ENCODE assay signal across 9 mouse cellular contexts in the genomic region with DNA sequence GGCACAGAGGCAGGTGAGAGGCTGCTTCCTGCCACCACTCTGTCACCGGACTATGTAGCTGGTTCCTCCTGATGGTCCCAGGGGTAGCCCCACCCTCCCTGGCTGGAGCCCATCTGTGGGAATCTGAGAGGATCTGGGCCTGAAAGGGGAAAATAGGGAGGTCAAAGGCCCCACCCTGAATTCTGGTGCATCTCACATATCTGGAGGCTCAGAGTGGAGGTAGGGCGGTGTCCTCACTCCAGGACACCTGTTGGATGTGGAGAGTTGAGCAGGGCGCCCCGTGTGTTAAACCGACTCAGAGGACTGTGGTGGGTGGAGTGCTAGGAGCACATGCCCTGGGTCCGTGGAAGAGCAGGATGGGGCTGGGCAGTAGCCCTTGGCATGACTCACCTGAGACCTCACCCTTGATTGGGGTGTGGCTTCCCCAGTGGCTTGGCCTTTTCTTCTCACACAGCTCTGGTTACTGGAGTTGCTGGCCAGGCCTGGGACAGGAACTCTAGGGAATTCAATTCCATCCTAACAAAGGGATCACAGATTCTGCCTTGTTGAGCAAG. TPM values are rescaled to one million over a fixed set of nuclear protein-coding genes. Genes with fewer than 3 reads are reported as not detected.
DNase-seq lines count a peak whose midpoint lies in the region; ATAC-seq and TF ChIP-seq lines count a peak whose summit lies in the region.
"Had no signal": no experiment of that assay in that cellular context is flagged by ENCODE, and none has a peak within 500 bp of the region (broad histone marks: within the 10 kb centered on the region; RNA-seq: fewer than 3 reads in every experiment).

A gene (minus strand): TSS at position 256 of the 554 bp plus-strand sequence.

- TF ChIP-seq POLR2A in limb, embryonic 14.5 days (IDR thresholded peaks at IDR 0.05; ENCODE audit: borderline replicate concordance, extremely low read depth, insufficient read depth, insufficient read length) = no peak

- no peak for TF ChIP-seq CTCF in heart, postnatal 0 days (IDR thresholded peaks at IDR 0.05; ENCODE audit: low read depth)
- no peak for TF ChIP-seq CTCF in left cerebral cortex, adult 2 months (IDR thresholded peaks at IDR 0.05)

- TF ChIP-seq EP300 in heart, postnatal 0 days (IDR thresholded peaks at IDR 0.05; ENCODE audit: low read depth) = no peak

- no peak within 1 kb of the TSS for H3K9ac ChIP-seq in heart, postnatal 0 days (replicated peaks; ENCODE audit: low read depth, low read length)
- no peak within 1 kb of the TSS for H3K9ac ChIP-seq in heart, embryonic 12.5 days
- no peak within 1 kb of the TSS for H3K9ac ChIP-seq in embryonic facial prominence, embryonic 11.5 days (replicated peaks; ENCODE audit: low read length)
- no peak within 1 kb of the TSS for H3K9ac ChIP-seq in limb, embryonic 14.5 days (ENCODE audit: low read depth, low read length, severe bottlenecking)

- H3K27ac ChIP-seq in heart, postnatal 0 days (ENCODE audit: low read depth) = no peak within 1 kb of the TSS
- H3K27ac ChIP-seq in heart, embryonic 12.5 days (ENCODE audit: poor library complexity, severe bottlenecking) = no peak within 1 kb of the TSS
- no peak within 1 kb of the TSS for H3K27ac ChIP-seq in embryonic facial prominence, embryonic 11.5 days (replicated peaks; ENCODE audit: low read depth, low read length)
- H3K27ac ChIP-seq in limb, embryonic 14.5 days (replicated peaks; ENCODE audit: low read depth, low read length) = no peak within 1 kb of the TSS
- no peak within 1 kb of the TSS for H3K27ac ChIP-seq in left cerebral cortex, adult 2 months

- intact Hi-C loops in left cerebral cortex, adult 2 months (cut with DNase I) = no loop called here

- H3K36me3 ChIP-seq in heart, postnatal 0 days (replicated peaks; ENCODE audit: control insufficient read depth, insufficient read depth, low read length) = no peaks in the 10 kb centered on the region
- no peaks in the 10 kb centered on the region for H3K36me3 ChIP-seq in heart, embryonic 12.5 days
- no peaks in the 10 kb centered on the region for H3K36me3 ChIP-seq in embryonic facial prominence, embryonic 11.5 days (replicated peaks; ENCODE audit: control insufficient read depth, insufficient read depth, low read depth, low read length)
- H3K36me3 ChIP-seq in limb, embryonic 14.5 days (ENCODE audit: control insufficient read depth, insufficient read depth, low read length) = no peaks in the 10 kb centered on the region

- no peak within 1 kb of the TSS for H3K4me3 ChIP-seq in heart, postnatal 0 days (ENCODE audit: low read depth, low read length)
- H3K4me3 ChIP-seq in heart, embryonic 12.5 days = no peak within 1 kb of the TSS
- no peak within 1 kb of the TSS for H3K4me3 ChIP-seq in embryonic facial prominence, embryonic 11.5 days (ENCODE audit: low read depth, low read length)
- no peak within 1 kb of the TSS for H3K4me3 ChIP-seq in limb, embryonic 14.5 days (replicated peaks; ENCODE audit: low read length)
- no peak within 1 kb of the TSS for H3K4me3 ChIP-seq in left cerebral cortex, adult 2 months

- peaks cover 12% of the 10 kb centered on the region for H3K27me3 ChIP-seq in heart, postnatal 0 days (ENCODE audit: control insufficient read depth, insufficient read depth, low read length)
- H3K27me3 ChIP-seq in heart, embryonic 12.5 days (replicated peaks) = peaks cover 42% of the 10 kb centered on the region
- peaks cover 16% of the 10 kb centered on the region for H3K27me3 ChIP-seq in embryonic facial prominence, embryonic 11.5 days (ENCODE audit: control insufficient read depth, insufficient read depth, low read length)
- peaks cover 26% of the 10 kb centered on the region; the same call in 1 of the 2 replicates for H3K27me3 ChIP-seq in limb, embryonic 14.5 days (ENCODE audit: control insufficient read depth, insufficient read depth, low read length)

- WGBS in heart, postnatal 0 days = 68% methylated on average over 6 of the region's 6 CpGs
- 71% methylated on average over 6 of the region's 6 CpGs for WGBS in heart, embryonic 12.5 days
- 67% methylated on average over 6 of the region's 6 CpGs for WGBS in embryonic facial prominence, embryonic 11.5 days
- 65% methylated on average over 6 of the region's 6 CpGs for WGBS in limb, embryonic 14.5 days

- H3K4me1 ChIP-seq in heart, postnatal 0 days (ENCODE audit: control insufficient read depth, insufficient read depth) = peaks cover 7% of the 10 kb centered on the region; the same call in 1 of the 2 replicates
- peaks cover 8% of the 10 kb centered on the region; the same call in 1 of the 2 replicates for H3K4me1 ChIP-seq in heart, embryonic 12.5 days (replicated peaks)
- no peaks in the 10 kb centered on the region for H3K4me1 ChIP-seq in embryonic facial prominence, embryonic 11.5 days (ENCODE audit: control insufficient read depth, insufficient read depth, low read length)
- H3K4me1 ChIP-seq in limb, embryonic 14.5 days (ENCODE audit: control insufficient read depth, insufficient read depth, low read length) = no peaks in the 10 kb centered on the region

- DNase-seq in heart, postnatal 0 days (ENCODE audit: low spot score) = no peak
- DNase-seq in 3134 (ENCODE audit: extremely low read depth, insufficient read length, low spot score) = peak; percentile 42
- no peak for DNase-seq in embryonic facial prominence, embryonic 11.5 days (ENCODE audit: low spot score)
- DNase-seq in limb, embryonic 14.5 days (ENCODE audit: low spot score) = no peak
- no peak for DNase-seq in left cerebral cortex, adult 2 months (ENCODE audit: extremely low spot score in 1 of 2, low spot score in 2 of 2)
- DNase-seq in c-Kit-positive CD71-positive TER-119-positive erythroid progenitor cells, embryonic 14.5 days (ENCODE audit: low spot score) = no peak
- no peak for DNase-seq in Muller cell, postnatal 12 days (ENCODE audit: inconsistent ontology term)
- DNase-seq: cerebellum, adult 8-10 months had no signal

- no peaks in the 10 kb centered on the region for H3K9me3 ChIP-seq in heart, postnatal 0 days (replicated peaks; ENCODE audit: control insufficient read depth, low read length)
- H3K9me3 ChIP-seq in heart, embryonic 12.5 days (replicated peaks) = no peaks in the 10 kb centered on the region
- no peaks in the 10 kb centered on the region for H3K9me3 ChIP-seq in embryonic facial prominence, embryonic 11.5 days (replicated peaks; ENCODE audit: control insufficient read depth, low read length)
- H3K9me3 ChIP-seq in limb, embryonic 14.5 days (ENCODE audit: control insufficient read depth, low read length) = no peaks in the 10 kb centered on the region

- no peak for ATAC-seq in heart, postnatal 0 days (ENCODE audit: insufficient read depth, low read depth)
- ATAC-seq in heart, embryonic 12.5 days (ENCODE audit: insufficient number of reproducible peaks, low FRiP score) = no peak
- no peak for ATAC-seq in embryonic facial prominence, embryonic 11.5 days (replicated peaks; ENCODE audit: insufficient number of reproducible peaks, low FRiP score, low TSS enrichment, low read depth)
- ATAC-seq in limb, embryonic 14.5 days (ENCODE audit: low FRiP score, low read depth) = no peak

- no peak within 1 kb of the TSS for H3K4me2 ChIP-seq in heart, postnatal 0 days (ENCODE audit: low read depth, low read length)
- H3K4me2 ChIP-seq in heart, embryonic 12.5 days = no peak within 1 kb of the TSS
- H3K4me2 ChIP-seq in embryonic facial prominence, embryonic 11.5 days (ENCODE audit: low read depth, low read length) = no peak within 1 kb of the TSS
- no peak within 1 kb of the TSS for H3K4me2 ChIP-seq in limb, embryonic 14.5 days (replicated peaks; ENCODE audit: low read depth, low read length, severe bottlenecking)

RNA-seq across cellular contexts. Expression of the gene that starts here (rescaled TPM):
- 14.2 and 17.5 TPM in 2 replicates for total RNA-seq in heart, postnatal 0 days (2014; rRNA removed; ENCODE audit: low replicate concordance)
- 10.1 and 10.2 TPM in 2 replicates for polyA plus RNA-seq in heart, postnatal 0 days (2015; fragmentation: Nextera tagmentation; extraction: Ambion mirVana)
- polyA plus RNA-seq in heart, embryonic 12.5 days (2016; fragmentation: Nextera tagmentation; extraction: Ambion mirVana) = 8.3 and 10.0 TPM in 2 replicates
- 11.0 and 12.2 TPM in 2 replicates for polyA plus RNA-seq in embryonic facial prominence, embryonic 11.5 days (2014; fragmentation: Nextera tagmentation; extraction: Ambion mirVana)
- polyA plus RNA-seq in limb, embryonic 14.5 days (2012; rRNA removed) = 14.5 and 16.9 TPM in 2 replicates
- 11.7 and 14.1 TPM in 2 replicates for polyA plus RNA-seq in limb, embryonic 14.5 days (2014; fragmentation: Nextera tagmentation; extraction: Ambion mirVana)
- 1 to 10 TPM; 8.5 to 9.8 TPM for total RNA-seq in left cerebral cortex, adult 2 months (2021)
